Mouse (Mus musculus) forebrain, embryonic 16.5 days (tissue): ENCODE results near the gene Kctd15. TPM values are rescaled to one million over a fixed set of nuclear protein-coding genes. Genes with fewer than 3 reads are reported as not detected.

Experiments
- ATAC-seq: fragments of 200-750 bp; cut with Nextera tagmentation; 2 replicates; pipeline ENCODE4 v1.8.0; 2017; ENCODE audit warnings: mild to moderate bottlenecking, moderate library complexity
- H3K27ac ChIP-seq: fragments of 300-500 bp; sonication (generic); 2 replicates; pipeline ENCODE4 v1.5.1; 2014; ENCODE audit warnings: low read length, control low read depth
- H3K27me3 ChIP-seq: fragments of 300-500 bp; sonication (generic); replicated peaks from 2 replicates; pipeline ENCODE4 v1.6.1; 2014; ENCODE audit warnings: low read length; ENCODE audit not compliant: control insufficient read depth, insufficient read depth
- H3K36me3 ChIP-seq: fragments of 300-500 bp; sonication (generic); 2 replicates; pipeline ENCODE4 v1.6.1; 2014; ENCODE audit not compliant: control insufficient read depth, insufficient read depth
- H3K4me1 ChIP-seq: fragments of 300-500 bp; sonication (generic); replicated peaks from 2 replicates; pipeline ENCODE4 v1.6.1; 2014; ENCODE audit warnings: low read length; ENCODE audit not compliant: control insufficient read depth, insufficient read depth
- H3K4me2 ChIP-seq: fragments of 300-500 bp; sonication (generic); 2 replicates; pipeline ENCODE4 v1.6.1; 2014; ENCODE audit warnings: mild to moderate bottlenecking, low read length, control low read depth
- H3K4me3 ChIP-seq: fragments of 300-500 bp; sonication (generic); replicated peaks from 2 replicates; pipeline ENCODE4 v1.5.1; 2014; ENCODE audit warnings: mild to moderate bottlenecking, low read length, control low read depth
- H3K9ac ChIP-seq: fragments of 300-500 bp; sonication (generic); replicated peaks from 2 replicates; pipeline ENCODE4 v1.6.1; 2014; ENCODE audit warnings: low read depth, low read length, control low read depth
- H3K9me3 ChIP-seq: fragments of 300-500 bp; sonication (generic); 2 replicates; pipeline ENCODE4 v1.6.1; 2016; ENCODE audit warnings: low read length; ENCODE audit not compliant: control insufficient read depth
- WGBS: fragments of 180-500 bp; shearing (Covaris S2); extraction: QIAGEN DNeasy Blood & Tissue Kit; methylation state at CpG from one replicate; pipeline ENCODE4 v1.1.7; 2014; 5-methylcytosine and 5-hydroxymethylcytosine counted together
- polyA plus RNA-seq: library from polyadenylated mRNA; unstranded; fragments of >200 nt; fragmentation: Nextera tagmentation; extraction: Ambion mirVana; gene quantifications from 2 replicates; pipeline ENCODE4 v1.2.1, GENCODE M21; 2015

Kctd15 gene
- polyA plus RNA-seq, 1 experiment from 2014 or later, result 25.2 TPM

- H3K36me3 ChIP-seq, result no peaks in the 10 kb centered on the region
- H3K27me3 ChIP-seq, result no peaks in the 10 kb centered on the region
- H3K27ac ChIP-seq, result peak overlapping the region; percentile 99
- H3K4me1 ChIP-seq, result peaks cover 26% of the 10 kb centered on the region
- peak overlapping the region; percentile 84 for H3K4me3 ChIP-seq
- no peaks in the 10 kb centered on the region for H3K9me3 ChIP-seq
- H3K4me2 ChIP-seq, result peak overlapping the region; percentile 94
- ATAC-seq, result peak; percentile 32
- WGBS, result under 1% methylated on average over 65 of the region's 81 CpGs
- H3K9ac ChIP-seq, result peak overlapping the region; percentile 98
Observed at GRCm38 (mm10) chr7:34654441-34655085, 2.0 kb downstream of the Kctd15 start.

- no peaks in the 10 kb centered on the region for H3K9me3 ChIP-seq
- peak overlapping the region; percentile 94 for H3K4me2 ChIP-seq
- peak overlapping the region; percentile 99 for H3K27ac ChIP-seq
- H3K9ac ChIP-seq, result peak overlapping the region; percentile 98
- no peaks in the 10 kb centered on the region for H3K36me3 ChIP-seq
- ATAC-seq, result peak; percentile 45
- WGBS, result under 1% methylated on average over 38 of the region's 64 CpGs
- H3K27me3 ChIP-seq, result no peaks in the 10 kb centered on the region
- peak overlapping the region; percentile 84 for H3K4me3 ChIP-seq
- H3K4me1 ChIP-seq, result peaks cover 26% of the 10 kb centered on the region
Observed at GRCm38 (mm10) chr7:34653731-34654440, 2.6 kb downstream of the Kctd15 start.

- Histone ChIP-seq H3K27ac (peak overlapping the region; percentile 29), H3K4me3 (peak overlapping the region; percentile 84), H3K27me3 (no peaks in the 10 kb centered on the region), H3K4me2 (peak overlapping the region; percentile 94), H3K4me1 (peaks cover 26% of the 10 kb centered on the region), H3K9ac (peak overlapping the region; percentile 98), H3K9me3 (no peaks in the 10 kb centered on the region), H3K36me3 (no peaks in the 10 kb centered on the region)
- under 1% methylated on average over 48 of the region's 48 CpGs for WGBS
- no peak for ATAC-seq
Observed at GRCm38 (mm10) chr7:34652751-34653502, 3.6 kb downstream of the Kctd15 start.

- Histone ChIP-seq H3K4me2 (peak overlapping the region; percentile 94), H3K4me1 (peaks cover 31% of the 10 kb centered on the region), H3K36me3 (no peaks in the 10 kb centered on the region; the same call in 1 of the 2 replicates), H3K4me3 (peak overlapping the region; percentile 84), H3K9ac (peak overlapping the region; percentile 27), H3K27me3 (no peaks in the 10 kb centered on the region), H3K27ac (no peak overlapping the region), H3K9me3 (no peaks in the 10 kb centered on the region)
- ATAC-seq, result no peak
- 18% methylated on average over 2 of the region's 2 CpGs for WGBS
Observed at GRCm38 (mm10) chr7:34651381-34651780, 5.2 kb downstream of the Kctd15 start.

- H3K9ac ChIP-seq, result no peak overlapping the region
- H3K4me3 ChIP-seq, result no peak overlapping the region
- peaks cover 22% of the 10 kb centered on the region for H3K4me1 ChIP-seq
- 29% methylated on average over 9 of the region's 9 CpGs for WGBS
- H3K4me2 ChIP-seq, result no peak overlapping the region
- peaks cover 11% of the 10 kb centered on the region for H3K36me3 ChIP-seq
- no peaks in the 10 kb centered on the region for H3K9me3 ChIP-seq
- H3K27ac ChIP-seq, result no peak overlapping the region
- no peak for ATAC-seq
- H3K27me3 ChIP-seq, result no peaks in the 10 kb centered on the region
Observed at GRCm38 (mm10) chr7:34647052-34647451, 9.5 kb downstream of the Kctd15 start.

GRCm38 (mm10) chr7:34646144-34646795 lies 10.3 kb downstream of the Kctd15 start:
- H3K27me3 ChIP-seq, result no peaks in the 10 kb centered on the region
- WGBS, result 90% methylated on average over 12 of the region's 12 CpGs
- H3K27ac ChIP-seq, result no peak overlapping the region
- H3K4me3 ChIP-seq, result no peak overlapping the region
- no peak overlapping the region for H3K9ac ChIP-seq
- H3K9me3 ChIP-seq, result no peaks in the 10 kb centered on the region
- no peak for ATAC-seq
- H3K36me3 ChIP-seq, result peaks cover 15% of the 10 kb centered on the region
- no peak overlapping the region for H3K4me2 ChIP-seq
- peaks cover 14% of the 10 kb centered on the region for H3K4me1 ChIP-seq

GRCm38 (mm10) chr7:34645623-34646022 lies 10.9 kb downstream of the Kctd15 start:
- peaks cover 8% of the 10 kb centered on the region for H3K4me1 ChIP-seq
- no peak overlapping the region for H3K9ac ChIP-seq
- no peaks in the 10 kb centered on the region for H3K27me3 ChIP-seq
- H3K9me3 ChIP-seq, result no peaks in the 10 kb centered on the region
- H3K36me3 ChIP-seq, result peaks cover 18% of the 10 kb centered on the region
- no peak for ATAC-seq
- H3K27ac ChIP-seq, result no peak overlapping the region
- WGBS, result 97% methylated on average over 2 of the region's 2 CpGs
- no peak overlapping the region for H3K4me3 ChIP-seq
- H3K4me2 ChIP-seq, result no peak overlapping the region

- 66% methylated on average over 18 of the region's 18 CpGs for WGBS
- H3K27me3 ChIP-seq, result no peaks in the 10 kb centered on the region
- no peak overlapping the region for H3K27ac ChIP-seq
- ATAC-seq, result no peak
- H3K4me3 ChIP-seq, result no peak overlapping the region
- H3K4me2 ChIP-seq, result no peak overlapping the region
- peaks cover 22% of the 10 kb centered on the region for H3K36me3 ChIP-seq
- H3K9ac ChIP-seq, result no peak overlapping the region
- H3K4me1 ChIP-seq, result peaks cover 6% of the 10 kb centered on the region
- H3K9me3 ChIP-seq, result no peaks in the 10 kb centered on the region
Observed at GRCm38 (mm10) chr7:34644591-34644990, 11.9 kb downstream of the Kctd15 start.

- Histone ChIP-seq H3K4me1 (peaks cover 6% of the 10 kb centered on the region), H3K27me3 (no peaks in the 10 kb centered on the region), H3K9me3 (no peaks in the 10 kb centered on the region), H3K4me3 (no peak overlapping the region), H3K4me2 (no peak overlapping the region), H3K36me3 (peaks cover 29% of the 10 kb centered on the region), H3K27ac (no peak overlapping the region), H3K9ac (no peak overlapping the region)
- 82% methylated on average over 6 of the region's 6 CpGs for WGBS
- no peak for ATAC-seq
Observed at GRCm38 (mm10) chr7:34643329-34643728, 13.2 kb downstream of the Kctd15 start.
